Mouse (Mus musculus): ENCODE measurements around the gene Tmem164. TPM values are rescaled to one million over a fixed set of nuclear protein-coding genes. Genes with fewer than 3 reads are reported as not detected.

Gene Tmem164
- polyA plus RNA-seq, 1 experiment = 14.2 TPM

DNA sequence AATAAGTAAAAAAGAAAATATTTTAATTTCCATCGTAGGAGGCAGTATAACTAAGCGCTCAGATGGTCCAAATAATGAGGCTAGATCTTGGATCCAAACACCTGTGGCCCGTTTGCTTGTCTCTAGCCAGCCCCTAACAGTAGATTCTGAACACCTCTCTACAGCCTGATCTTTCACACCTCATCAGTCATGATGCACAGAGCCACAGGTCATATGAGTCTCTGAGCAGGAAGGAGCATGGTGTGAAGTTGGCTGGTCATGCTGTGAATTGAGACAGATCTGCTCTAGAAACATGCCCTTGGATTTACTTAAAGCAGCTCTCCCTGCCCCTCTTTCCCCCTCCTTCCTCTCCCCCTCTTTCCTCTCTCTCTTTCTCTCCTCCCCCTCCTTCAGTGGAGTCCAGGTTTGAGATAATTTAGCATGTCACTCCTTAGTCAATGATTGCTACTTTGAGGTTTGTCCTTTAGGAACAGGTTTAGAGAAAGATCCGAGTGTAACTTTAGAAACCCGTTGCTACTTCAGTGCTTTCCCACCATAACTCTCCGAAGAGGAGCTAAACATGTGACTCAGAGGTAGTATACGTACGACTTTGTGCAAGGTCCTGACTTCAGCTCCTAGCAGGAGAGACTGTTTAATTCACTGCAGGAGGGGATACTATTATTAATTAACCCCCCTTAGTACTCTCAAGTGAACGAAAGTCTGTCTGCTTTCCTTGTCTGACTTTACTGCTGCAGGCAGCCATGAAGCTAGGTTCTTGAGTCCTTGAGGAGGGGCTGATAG, 11.7 kb upstream of the Tmem164 start:
- Histone ChIP-seq H3K4me3 (ENCODE audit: insufficient read depth, poor library complexity, severe bottlenecking) (no peak overlapping the region), H3K36me3 (ENCODE audit: control insufficient read depth, insufficient read depth) (no peaks in the 10 kb centered on the region), H3K27me3 (ENCODE audit: control insufficient read depth, insufficient read depth, insufficient read length) (peaks cover 3% of the 10 kb centered on the region), H3ac (ENCODE audit: control insufficient read depth, insufficient read length, low read depth) (no peak overlapping the region), H3K79me3 (ENCODE audit: low read depth) (no peaks in the 10 kb centered on the region), H3K79me2 (ENCODE audit: control insufficient read depth, insufficient read depth) (no peaks in the 10 kb centered on the region)
- TF ChIP-seq MYOD1 (IDR thresholded peaks at IDR 0.05; ENCODE audit: control insufficient read depth, insufficient read length, low read depth) (no peak), USF1 (IDR thresholded peaks at IDR 0.05; ENCODE audit: low read depth) (no peak), MAX (IDR thresholded peaks at IDR 0.05) (no peak), MYOG (IDR thresholded peaks at IDR 0.05; ENCODE audit: control insufficient read depth, extremely low read depth, insufficient read length) (no peak), FOSL1 (IDR thresholded peaks at IDR 0.05; ENCODE audit: insufficient read depth, low read length, poor library complexity, severe bottlenecking) (no peak), CTCF (IDR thresholded peaks at IDR 0.05; ENCODE audit: control insufficient read depth, insufficient read depth, insufficient read length) (no peak), CEBPB (IDR thresholded peaks at IDR 0.05; ENCODE audit: low read depth) (no peak)

GRCm38 (mm10) chrX:142670121-142670520, 11.1 kb upstream of the Tmem164 start:
- H3K79me3 ChIP-seq (ENCODE audit: low read depth) = no peaks in the 10 kb centered on the region
- H3K4me3 ChIP-seq (ENCODE audit: insufficient read depth, poor library complexity, severe bottlenecking) = no peak overlapping the region
- H3K36me3 ChIP-seq (ENCODE audit: control insufficient read depth, insufficient read depth) = no peaks in the 10 kb centered on the region
- TF ChIP-seq MYOG (IDR thresholded peaks at IDR 0.05; ENCODE audit: control insufficient read depth, extremely low read depth, insufficient read length) = no peak
- TF ChIP-seq CTCF (IDR thresholded peaks at IDR 0.05; ENCODE audit: control insufficient read depth, insufficient read depth, insufficient read length) = no peak
- TF ChIP-seq FOSL1 (IDR thresholded peaks at IDR 0.05; ENCODE audit: insufficient read depth, low read length, poor library complexity, severe bottlenecking) = no peak
- TF ChIP-seq USF1 (IDR thresholded peaks at IDR 0.05; ENCODE audit: low read depth) = no peak
- H3K79me2 ChIP-seq (ENCODE audit: control insufficient read depth, insufficient read depth) = no peaks in the 10 kb centered on the region
- no peak overlapping the region for H3ac ChIP-seq (ENCODE audit: control insufficient read depth, insufficient read length, low read depth)
- H3K27me3 ChIP-seq (ENCODE audit: control insufficient read depth, insufficient read depth, insufficient read length) = peaks cover 3% of the 10 kb centered on the region

- Histone ChIP-seq H3K79me2 (ENCODE audit: control insufficient read depth, insufficient read depth) (no peaks in the 10 kb centered on the region), H3K79me3 (ENCODE audit: low read depth) (no peaks in the 10 kb centered on the region), H3K27me3 (ENCODE audit: control insufficient read depth, insufficient read depth, insufficient read length) (peaks cover 3% of the 10 kb centered on the region), H3K36me3 (ENCODE audit: control insufficient read depth, insufficient read depth) (no peaks in the 10 kb centered on the region), H3K4me3 (ENCODE audit: insufficient read depth, poor library complexity, severe bottlenecking) (no peak overlapping the region), H3ac (ENCODE audit: control insufficient read depth, insufficient read length, low read depth) (no peak overlapping the region)
- TF ChIP-seq CTCF (IDR thresholded peaks at IDR 0.05; ENCODE audit: control insufficient read depth, insufficient read depth, insufficient read length) (no peak), MAX (IDR thresholded peaks at IDR 0.05) (no peak), MYOG (IDR thresholded peaks at IDR 0.05; ENCODE audit: control insufficient read depth, extremely low read depth, insufficient read length) (no peak), CEBPB (IDR thresholded peaks at IDR 0.05; ENCODE audit: low read depth) (no peak), USF1 (IDR thresholded peaks at IDR 0.05; ENCODE audit: low read depth) (no peak), MYOD1 (IDR thresholded peaks at IDR 0.05; ENCODE audit: control insufficient read depth, insufficient read length, low read depth) (no peak)
These were observed 10.1 kb upstream of the Tmem164 start for GRCm38 (mm10) chrX:142671141-142671540.

DNA sequence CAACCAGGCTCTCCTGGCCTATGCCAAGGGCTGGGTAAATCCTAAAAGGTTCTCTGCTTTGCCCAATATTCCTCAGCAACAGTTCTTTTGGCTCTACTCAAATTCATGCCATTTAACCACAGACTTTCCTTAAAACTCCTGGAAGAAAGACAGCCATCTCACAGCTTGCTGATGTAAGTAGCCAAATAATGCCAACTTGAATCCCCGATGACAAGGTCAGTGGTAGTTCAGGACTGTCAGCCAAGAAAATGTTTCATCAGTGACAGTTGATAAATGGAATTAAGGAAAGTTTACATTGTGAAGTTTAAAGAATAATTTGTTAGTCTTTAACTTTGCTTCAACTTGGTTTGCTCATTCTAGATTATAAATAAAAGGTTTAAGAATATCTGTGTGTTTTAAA, 8.5 kb upstream of the Tmem164 start:
- Histone ChIP-seq H3K27me3 (ENCODE audit: control insufficient read depth, insufficient read depth, insufficient read length) (peaks cover 3% of the 10 kb centered on the region), H3K79me3 (ENCODE audit: low read depth) (no peaks in the 10 kb centered on the region), H3K4me3 (ENCODE audit: insufficient read depth, poor library complexity, severe bottlenecking) (no peak overlapping the region), H3ac (ENCODE audit: control insufficient read depth, insufficient read length, low read depth) (no peak overlapping the region), H3K79me2 (ENCODE audit: control insufficient read depth, insufficient read depth) (no peaks in the 10 kb centered on the region), H3K36me3 (ENCODE audit: control insufficient read depth, insufficient read depth) (no peaks in the 10 kb centered on the region)
- TF ChIP-seq MYOG (IDR thresholded peaks at IDR 0.05; ENCODE audit: control insufficient read depth, extremely low read depth, insufficient read length) (no peak), CEBPB (IDR thresholded peaks at IDR 0.05; ENCODE audit: low read depth) (no peak), FOSL1 (IDR thresholded peaks at IDR 0.05; ENCODE audit: insufficient read depth, low read length, poor library complexity, severe bottlenecking) (no peak), MYOD1 (IDR thresholded peaks at IDR 0.05; ENCODE audit: control insufficient read depth, insufficient read length, low read depth) (no peak), MAX (IDR thresholded peaks at IDR 0.05) (no peak)

DNA sequence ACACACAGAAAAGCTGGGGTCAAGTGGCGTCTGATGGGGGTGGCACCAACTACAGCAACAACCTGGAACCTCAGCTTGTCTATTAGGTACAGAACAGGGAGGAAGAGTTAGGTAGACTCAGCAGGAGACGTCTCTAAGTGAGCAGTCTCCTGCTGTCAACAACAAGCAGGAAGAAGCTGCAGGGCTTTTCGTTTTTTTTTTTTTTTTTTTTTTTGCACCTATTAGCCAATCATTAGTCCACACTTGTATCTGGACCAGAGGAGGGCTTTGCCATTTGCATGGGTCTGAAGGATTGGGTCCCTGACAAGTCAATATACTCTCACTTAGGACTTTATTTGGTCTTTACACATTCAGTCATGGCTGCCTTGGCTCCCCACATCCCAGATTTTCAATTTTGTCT, 4.0 kb upstream of the Tmem164 start:
- Histone ChIP-seq H3K27me3 (ENCODE audit: control insufficient read depth, insufficient read depth, insufficient read length) (no peaks in the 10 kb centered on the region), H3K79me2 (ENCODE audit: control insufficient read depth, insufficient read depth) (peaks cover 4% of the 10 kb centered on the region), H3ac (ENCODE audit: control insufficient read depth, insufficient read length, low read depth) (no peak overlapping the region), H3K36me3 (ENCODE audit: control insufficient read depth, insufficient read depth) (no peaks in the 10 kb centered on the region), H3K4me3 (ENCODE audit: insufficient read depth, poor library complexity, severe bottlenecking) (no peak overlapping the region), H3K79me3 (ENCODE audit: low read depth) (no peaks in the 10 kb centered on the region)
- TF ChIP-seq MYOG (IDR thresholded peaks at IDR 0.05; ENCODE audit: control insufficient read depth, extremely low read depth, insufficient read length) (no peak), CEBPB (IDR thresholded peaks at IDR 0.05; ENCODE audit: low read depth) (no peak), MYOD1 (IDR thresholded peaks at IDR 0.05; ENCODE audit: control insufficient read depth, insufficient read length, low read depth) (no peak), USF1 (IDR thresholded peaks at IDR 0.05; ENCODE audit: low read depth) (no peak), CTCF (IDR thresholded peaks at IDR 0.05; ENCODE audit: control insufficient read depth, insufficient read depth, insufficient read length) (no peak), FOSL1 (IDR thresholded peaks at IDR 0.05; ENCODE audit: insufficient read depth, low read length, poor library complexity, severe bottlenecking) (no peak), MAX (IDR thresholded peaks at IDR 0.05) (no peak)
